Mouse (Mus musculus) C2C12 (cell line): ENCODE data around the gene Pycard.

Experiments used
- CTCF ChIP-seq: IDR thresholded peaks from one replicate; pipeline ENCODE4 v1.5.1; 2011; ENCODE audit not compliant: control insufficient read depth, insufficient read depth, insufficient read length
- FOSL1 ChIP-seq: IDR thresholded peaks from one replicate; pipeline ENCODE4 v1.8.0; 2011; ENCODE audit warnings: mild to moderate bottlenecking, low read length; ENCODE audit not compliant: poor library complexity, insufficient read depth, severe bottlenecking
- MYOD1 ChIP-seq: IDR thresholded peaks from one replicate; pipeline ENCODE4 v1.6.1; 2011; ENCODE audit warnings: low read depth; ENCODE audit not compliant: control insufficient read depth, insufficient read length
- MYOG ChIP-seq: IDR thresholded peaks from one replicate; pipeline ENCODE4 v1.6.1; 2011; ENCODE audit not compliant: control insufficient read depth, insufficient read length; ENCODE audit errors: extremely low read depth
- USF1 ChIP-seq: IDR thresholded peaks from one replicate; pipeline ENCODE4 v1.6.1; 2011; ENCODE audit warnings: low read depth, mild to moderate bottlenecking, control low read depth, moderate library complexity

DNA sequence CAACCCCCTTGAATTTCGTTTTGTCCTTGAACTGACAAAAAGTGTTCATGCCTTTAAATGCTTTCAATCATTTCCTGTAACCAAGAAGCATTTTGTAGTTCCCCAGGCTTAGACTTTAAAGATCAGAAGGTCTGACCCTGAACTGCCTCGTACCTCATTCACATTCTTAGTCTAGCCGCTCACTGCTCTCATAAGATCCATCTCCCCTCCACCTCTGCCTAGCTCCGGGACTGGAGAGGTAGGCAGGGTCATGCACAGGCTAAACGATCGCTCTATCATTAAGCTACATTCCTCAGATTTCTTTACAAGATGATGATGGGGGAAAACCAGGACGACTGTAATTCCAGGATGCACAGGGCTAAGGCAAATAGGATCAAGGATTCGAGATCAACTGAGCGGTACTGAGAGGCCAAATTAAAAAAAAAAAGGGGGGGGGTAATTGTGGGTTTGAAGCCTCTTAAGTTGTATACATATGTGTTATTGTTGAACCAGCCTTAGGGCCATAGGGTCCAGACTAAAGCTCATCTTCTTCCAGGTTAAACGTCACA is 27.2 kb downstream of the Pycard start:
- TF ChIP-seq CTCF (no peak), USF1 (no peak), FOSL1 (no peak), MYOG (no peak), MYOD1 (no peak)
